Mouse (Mus musculus): ENCODE measurements around the gene Ppp6r3.

The Ppp6r3 gene

DNA sequence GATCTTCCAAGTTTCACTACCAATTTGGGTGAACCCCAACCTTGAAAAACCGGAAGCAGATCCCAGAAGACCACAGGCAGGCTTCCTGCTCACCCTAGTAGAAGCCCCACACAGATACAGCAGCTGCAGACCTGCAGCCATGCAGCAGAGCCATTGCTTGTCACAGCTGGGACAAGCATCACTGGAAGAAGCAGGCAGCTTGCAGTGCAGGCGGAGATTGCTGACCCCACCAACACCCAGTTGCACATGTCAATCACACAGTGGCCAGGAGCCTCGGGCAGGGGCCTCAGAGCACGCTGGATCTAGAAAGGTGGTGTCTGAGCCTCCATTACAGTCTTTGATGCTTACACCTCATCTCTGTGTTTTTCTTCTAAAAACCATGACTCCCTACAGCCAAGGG, 141.4 kb downstream of the Ppp6r3 start:
- no peak for DNase-seq (ENCODE audit: low read depth, low spot score)

GRCm38 (mm10) chr19:3431969-3432368, 143.6 kb downstream of the Ppp6r3 start:
- DNase-seq (ENCODE audit: low read depth, low spot score): no peak

GRCm38 (mm10) chr19:3431066-3431465, 144.5 kb downstream of the Ppp6r3 start:
- no peak for DNase-seq (ENCODE audit: low read depth, low spot score)

GRCm38 (mm10) chr19:3429156-3429816, 146.3 kb downstream of the Ppp6r3 start:
- no peak for DNase-seq (ENCODE audit: low read depth, low spot score)

DNA sequence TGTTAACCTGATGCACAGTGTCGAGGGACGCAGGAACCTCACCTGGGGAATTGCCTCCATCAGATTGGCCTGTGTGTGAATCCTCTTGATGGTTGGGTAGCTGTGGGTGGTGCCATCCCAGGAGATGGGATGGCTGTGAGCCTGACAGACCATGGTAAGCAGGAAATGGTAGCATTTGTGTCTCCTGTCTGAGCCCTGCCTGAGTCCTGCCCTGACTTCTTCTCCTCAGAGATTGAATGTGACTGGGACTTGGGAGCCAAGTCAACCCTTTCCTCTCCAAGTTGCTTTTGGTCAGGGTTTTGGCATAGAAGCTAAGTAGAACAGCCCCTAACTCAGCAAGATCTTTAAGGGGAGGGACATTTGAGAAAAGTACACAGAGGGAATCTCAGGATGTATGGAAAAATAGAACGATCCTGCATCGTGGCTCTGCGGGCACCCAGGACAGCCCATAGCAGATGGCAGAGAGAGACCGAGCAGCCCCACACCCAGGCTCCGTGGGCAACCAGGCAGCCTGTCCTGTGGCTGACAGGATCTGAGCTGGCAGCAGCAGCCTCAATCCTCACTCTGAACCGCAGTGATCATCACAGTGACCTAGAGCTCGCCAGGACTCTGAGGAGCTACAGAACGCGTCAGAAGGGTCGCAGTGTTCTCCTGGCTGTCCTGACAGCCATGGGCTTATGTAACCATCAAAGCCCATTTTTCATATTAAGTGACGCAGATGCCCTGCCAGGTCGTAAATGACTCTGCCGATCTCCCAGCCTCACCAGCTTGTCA, 147.3 kb downstream of the Ppp6r3 start:
- peak; percentile 60 for DNase-seq (ENCODE audit: low read depth, low spot score)

DNA sequence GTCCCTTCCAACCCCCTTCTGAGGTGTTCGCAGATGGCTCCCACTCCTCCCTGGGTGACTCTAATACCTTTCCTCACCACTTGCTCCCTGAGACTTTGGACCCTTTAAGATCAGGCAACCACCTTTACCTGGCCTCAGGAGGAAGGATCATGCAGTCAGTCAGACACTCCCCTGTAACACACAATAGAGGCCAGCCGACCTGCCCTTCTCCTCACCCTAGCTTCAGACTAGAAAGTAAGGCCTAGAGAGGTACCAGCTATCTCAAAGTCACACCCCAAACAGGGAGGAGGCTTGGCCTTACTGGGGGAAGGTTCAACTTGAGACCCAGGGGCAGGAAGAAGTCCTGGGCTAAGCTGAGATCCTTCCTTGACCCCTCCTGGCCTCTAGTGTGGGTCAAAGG, 151.3 kb downstream of the Ppp6r3 start:
- DNase-seq (ENCODE audit: low read depth, low spot score): no peak

GRCm38 (mm10) chr19:3422981-3423380, 152.6 kb downstream of the Ppp6r3 start:
- DNase-seq (ENCODE audit: low read depth, low spot score): no peak

GRCm38 (mm10) chr19:3422488-3422887, 153.1 kb downstream of the Ppp6r3 start:
- DNase-seq (ENCODE audit: low read depth, low spot score): no peak

- no peak for DNase-seq (ENCODE audit: low read depth, low spot score)
Measured at GRCm38 (mm10) chr19:3419251-3419650, 156.3 kb downstream of the Ppp6r3 start.

- no peak for DNase-seq (ENCODE audit: low read depth, low spot score)
Measured at GRCm38 (mm10) chr19:3414268-3414733, 161.2 kb downstream of the Ppp6r3 start, which contains the start of gene Gal. TSS of gene Gal (minus strand) at chr19:3414544.

- no peak for DNase-seq (ENCODE audit: low read depth, low spot score)
Measured at GRCm38 (mm10) chr19:3405531-3406281, 169.8 kb downstream of the Ppp6r3 start.

Data from skeletal muscle tissue, adult 2 months (tissue).